Mouse (Mus musculus): ENCODE measurements at regions not wholly inside any gene's neighbourhood (a gene's known extent, or its start where the extent isn't known, plus 50 kb on each side); places are given as distances from the start of the nearest gene placed in this dataset.

GRCm38 (mm10) chr9:122437464-122437863 lies 86.1 kb downstream of the Abhd5 start:
- H3K27me3 ChIP-seq (ENCODE audit: insufficient read depth, poor library complexity, severe bottlenecking) = no peaks in the 10 kb centered on the region

GRCm38 (mm10) chr9:122446387-122447105 lies 95.1 kb downstream of the Abhd5 start:
- no peaks in the 10 kb centered on the region for H3K27me3 ChIP-seq (ENCODE audit: insufficient read depth, poor library complexity, severe bottlenecking)
- DNase-seq (ENCODE audit: low spot score) = no peak
- H3K4me3 ChIP-seq = no peak overlapping the region
- no peaks in the 10 kb centered on the region for H3K9me3 ChIP-seq
- H3K27ac ChIP-seq = no peak overlapping the region
- no peaks in the 10 kb centered on the region for H3K4me1 ChIP-seq (replicated peaks)
- no peaks in the 10 kb centered on the region for H3K36me3 ChIP-seq
- WGBS = 77% methylated on average over 5 of the region's 5 CpGs

More at GRCm38 (mm10) chr9:122437464-122437863, 86.1 kb downstream of the Abhd5 start:
- no peaks in the 10 kb centered on the region for H3K9me3 ChIP-seq
- no peak overlapping the region for H3K4me3 ChIP-seq
- DNase-seq (ENCODE audit: low spot score) = no peak
- 78% methylated on average over 4 of the region's 4 CpGs for WGBS
- H3K4me1 ChIP-seq (replicated peaks) = no peaks in the 10 kb centered on the region
- H3K36me3 ChIP-seq = no peaks in the 10 kb centered on the region
- no peak overlapping the region for H3K27ac ChIP-seq

DNA sequence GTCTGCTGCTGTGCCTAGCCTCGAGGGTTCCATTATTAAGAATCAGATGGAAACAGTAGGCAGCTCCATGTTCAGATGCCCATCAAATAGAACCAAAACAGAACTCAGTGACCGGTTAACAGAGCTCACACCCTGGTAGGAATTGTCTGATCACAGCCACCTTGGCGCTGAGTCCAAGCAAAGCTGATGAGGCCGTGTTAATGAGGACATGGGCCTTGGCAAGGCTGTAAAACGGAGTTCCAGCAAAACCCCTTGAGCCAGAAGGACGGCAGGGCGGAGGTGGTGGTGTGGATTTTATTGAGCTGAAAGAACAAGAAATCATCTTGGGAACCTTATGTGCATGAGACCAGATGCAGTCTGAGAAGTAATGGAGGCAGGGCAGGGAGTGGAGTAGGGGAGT lies 96.2 kb downstream of the Abhd5 start:
- 91% methylated on average over 7 of the region's 7 CpGs for WGBS
- peaks cover 5% of the 10 kb centered on the region; the same call in 1 of the 2 replicates for H3K4me1 ChIP-seq (replicated peaks)
- H3K27me3 ChIP-seq (ENCODE audit: insufficient read depth, poor library complexity, severe bottlenecking) = no peaks in the 10 kb centered on the region
- DNase-seq (ENCODE audit: low spot score) = no peak
- H3K4me3 ChIP-seq = no peak overlapping the region
- no peaks in the 10 kb centered on the region for H3K9me3 ChIP-seq
- H3K27ac ChIP-seq = no peak overlapping the region
- no peaks in the 10 kb centered on the region for H3K36me3 ChIP-seq

- 83% methylated on average over 4 of the region's 4 CpGs for WGBS
- peaks cover 5% of the 10 kb centered on the region; the same call in 1 of the 2 replicates for H3K4me1 ChIP-seq (replicated peaks)
- H3K36me3 ChIP-seq = no peaks in the 10 kb centered on the region
- no peaks in the 10 kb centered on the region for H3K27me3 ChIP-seq (ENCODE audit: insufficient read depth, poor library complexity, severe bottlenecking)
- no peaks in the 10 kb centered on the region for H3K9me3 ChIP-seq
- no peak overlapping the region for H3K27ac ChIP-seq
- DNase-seq (ENCODE audit: low spot score) = no peak
- no peak overlapping the region for H3K4me3 ChIP-seq
Observed at GRCm38 (mm10) chr9:122448342-122448741, 96.9 kb downstream of the Abhd5 start.

GRCm38 (mm10) chr9:122450524-122450923 lies 99.1 kb downstream of the Abhd5 start:
- Histone ChIP-seq H3K27me3 (ENCODE audit: insufficient read depth, poor library complexity, severe bottlenecking) (no peaks in the 10 kb centered on the region), H3K9me3 (no peaks in the 10 kb centered on the region), H3K27ac (no peak overlapping the region), H3K4me1 (replicated peaks) (peaks cover 5% of the 10 kb centered on the region; the same call in 1 of the 2 replicates), H3K4me3 (no peak overlapping the region), H3K36me3 (no peaks in the 10 kb centered on the region)
- no peak for DNase-seq (ENCODE audit: low spot score)
- 71% methylated on average over 5 of the region's 5 CpGs for WGBS

DNA sequence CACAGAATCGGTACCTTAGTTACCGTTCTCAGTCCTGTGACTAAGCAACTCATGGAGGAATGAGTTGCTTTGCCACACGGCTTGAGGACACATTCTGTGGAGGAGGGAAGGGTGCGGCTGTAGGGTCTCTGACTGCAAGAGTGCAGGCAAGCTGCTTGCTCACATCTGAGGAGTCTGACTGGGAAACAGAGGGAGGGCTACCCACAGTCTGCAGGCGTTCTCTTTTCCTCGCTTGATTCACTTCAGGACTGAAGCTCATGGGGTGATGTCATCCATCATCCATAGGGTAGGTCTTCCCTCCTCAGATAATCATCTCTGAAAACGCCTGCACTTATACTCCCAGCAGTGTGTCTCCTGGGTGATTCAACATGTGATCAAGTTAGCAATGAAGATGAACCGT lies 103.9 kb downstream of the Abhd5 start:
- Histone ChIP-seq H3K27me3 (ENCODE audit: insufficient read depth, poor library complexity, severe bottlenecking) (no peaks in the 10 kb centered on the region), H3K4me1 (replicated peaks) (peaks cover 5% of the 10 kb centered on the region; the same call in 1 of the 2 replicates), H3K4me3 (no peak overlapping the region), H3K9me3 (no peaks in the 10 kb centered on the region), H3K36me3 (no peaks in the 10 kb centered on the region), H3K27ac (no peak overlapping the region)
- no peak for DNase-seq (ENCODE audit: low spot score)
- 77% methylated on average over 8 of the region's 8 CpGs for WGBS

DNA sequence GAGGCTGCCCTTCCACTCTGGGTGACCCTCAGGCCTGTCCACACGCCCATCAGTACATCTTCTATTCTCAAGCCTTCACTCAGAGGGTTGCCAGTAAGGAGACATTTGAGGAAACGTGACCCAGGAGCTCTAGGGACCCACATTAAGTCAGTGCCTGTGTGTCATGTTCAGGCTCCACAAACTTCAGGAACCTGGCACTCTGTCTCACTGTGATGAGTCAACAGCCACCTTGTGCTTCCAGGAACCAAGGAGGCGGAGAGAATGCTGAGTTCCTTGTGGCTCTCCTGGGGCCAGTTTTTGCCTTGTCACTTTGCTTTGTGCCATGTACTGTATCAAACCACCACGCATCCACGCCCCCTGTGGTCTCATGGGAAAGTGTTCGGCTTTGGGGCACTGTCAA lies 104.4 kb downstream of the Abhd5 start:
- no peak overlapping the region for H3K4me3 ChIP-seq
- peaks cover 5% of the 10 kb centered on the region; the same call in 1 of the 2 replicates for H3K4me1 ChIP-seq (replicated peaks)
- no peaks in the 10 kb centered on the region for H3K27me3 ChIP-seq (ENCODE audit: insufficient read depth, poor library complexity, severe bottlenecking)
- no peak for DNase-seq (ENCODE audit: low spot score)
- H3K9me3 ChIP-seq = no peaks in the 10 kb centered on the region
- no peak overlapping the region for H3K27ac ChIP-seq
- H3K36me3 ChIP-seq = no peaks in the 10 kb centered on the region
- 74% methylated on average over 6 of the region's 6 CpGs for WGBS

- Histone ChIP-seq H3K36me3 (no peaks in the 10 kb centered on the region), H3K4me1 (replicated peaks) (no peaks in the 10 kb centered on the region), H3K27ac (no peak overlapping the region), H3K27me3 (ENCODE audit: insufficient read depth, poor library complexity, severe bottlenecking) (no peaks in the 10 kb centered on the region), H3K9me3 (no peaks in the 10 kb centered on the region), H3K4me3 (no peak overlapping the region)
- 90% methylated on average over 6 of the region's 6 CpGs for WGBS
- DNase-seq (ENCODE audit: low spot score) = no peak
Observed at GRCm38 (mm10) chr9:122459491-122459890, 108.1 kb downstream of the Abhd5 start.

DNA sequence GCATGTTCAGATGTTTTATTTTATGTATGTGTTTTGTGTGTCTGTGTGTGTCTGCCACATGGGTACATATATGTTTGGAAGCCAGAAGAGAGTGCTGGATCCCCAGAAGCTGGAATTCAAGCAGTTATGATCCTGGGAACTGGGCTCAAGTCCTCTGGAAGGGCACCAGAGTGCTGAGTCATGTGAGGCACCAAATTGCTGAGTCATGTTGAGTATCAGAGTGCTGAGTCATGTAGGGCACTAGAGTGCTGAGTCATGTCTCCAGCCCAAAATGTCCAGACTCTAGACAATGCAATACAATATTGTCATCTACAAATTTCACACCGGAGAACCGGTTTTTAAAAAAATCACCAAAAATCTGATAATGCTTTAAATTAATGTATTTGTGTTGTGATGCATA lies 120.1 kb downstream of the Abhd5 start:
- no peak for DNase-seq (ENCODE audit: low spot score)
- no peaks in the 10 kb centered on the region for H3K27me3 ChIP-seq (ENCODE audit: insufficient read depth, poor library complexity, severe bottlenecking)
- H3K36me3 ChIP-seq = no peaks in the 10 kb centered on the region
- no peaks in the 10 kb centered on the region for H3K9me3 ChIP-seq
- WGBS = 98% methylated on average over 2 of the region's 2 CpGs
- no peak overlapping the region for H3K4me3 ChIP-seq
- H3K4me1 ChIP-seq (replicated peaks) = 0 out of 2 replicates have a peak, but pooled peaks cover 2% of the 10 kb centered on the region
- H3K27ac ChIP-seq = no peak overlapping the region

DNA sequence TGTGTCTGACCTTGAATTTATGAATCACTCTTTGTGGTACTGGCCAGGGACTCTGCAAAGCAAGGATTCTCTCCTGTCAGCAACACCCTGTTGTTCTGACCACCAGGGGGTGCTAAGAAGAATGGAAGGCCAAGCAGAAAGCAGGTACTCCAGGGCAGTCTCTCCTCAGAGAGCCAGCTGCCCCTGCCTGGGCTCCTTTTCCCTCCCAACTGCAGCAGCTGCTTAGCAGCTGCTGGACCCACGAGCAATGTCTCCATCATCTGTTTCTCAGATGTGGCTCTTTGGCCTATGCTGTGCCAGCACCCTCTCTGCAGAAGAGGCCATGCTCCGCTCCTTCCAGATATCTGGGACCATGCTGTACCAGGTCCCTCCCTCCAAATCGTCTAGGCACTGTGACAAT lies 124.9 kb downstream of the Abhd5 start:
- H3K36me3 ChIP-seq = no peaks in the 10 kb centered on the region
- H3K27ac ChIP-seq = no peak overlapping the region
- no peak overlapping the region for H3K4me3 ChIP-seq
- 0 out of 2 replicates have a peak, but pooled peaks cover 2% of the 10 kb centered on the region for H3K4me1 ChIP-seq (replicated peaks)
- DNase-seq (ENCODE audit: low spot score) = peak; percentile 49
- no peaks in the 10 kb centered on the region for H3K9me3 ChIP-seq
- no peaks in the 10 kb centered on the region for H3K27me3 ChIP-seq (ENCODE audit: insufficient read depth, poor library complexity, severe bottlenecking)
- 59% methylated on average over 3 of the region's 3 CpGs for WGBS

GRCm38 (mm10) chr9:122487001-122487400 lies 135.6 kb downstream of the Abhd5 start:
- Histone ChIP-seq H3K9me3 (no peaks in the 10 kb centered on the region), H3K27ac (no peak overlapping the region), H3K4me1 (replicated peaks) (no peaks in the 10 kb centered on the region), H3K36me3 (no peaks in the 10 kb centered on the region), H3K27me3 (ENCODE audit: insufficient read depth, poor library complexity, severe bottlenecking) (no peaks in the 10 kb centered on the region), H3K4me3 (no peak overlapping the region)
- WGBS = 91% methylated on average over 5 of the region's 5 CpGs
- no peak for DNase-seq (ENCODE audit: low spot score)

- no peak for DNase-seq (ENCODE audit: low spot score)
- Histone ChIP-seq H3K4me1 (replicated peaks) (no peaks in the 10 kb centered on the region), H3K9me3 (no peaks in the 10 kb centered on the region), H3K27me3 (ENCODE audit: insufficient read depth, poor library complexity, severe bottlenecking) (no peaks in the 10 kb centered on the region), H3K36me3 (no peaks in the 10 kb centered on the region), H3K27ac (no peak overlapping the region), H3K4me3 (no peak overlapping the region)
- WGBS = 82% methylated on average over 9 of the region's 9 CpGs
Observed at GRCm38 (mm10) chr9:122494691-122495090, 143.3 kb downstream of the Abhd5 start.

- Histone ChIP-seq H3K4me1 (replicated peaks) (peaks cover 12% of the 10 kb centered on the region), H3K4me3 (no peak overlapping the region), H3K9me3 (no peaks in the 10 kb centered on the region), H3K36me3 (no peaks in the 10 kb centered on the region), H3K27me3 (ENCODE audit: insufficient read depth, poor library complexity, severe bottlenecking) (peaks cover 3% of the 10 kb centered on the region; the same call in 1 of the 2 replicates), H3K27ac (no peak overlapping the region)
- DNase-seq (ENCODE audit: low spot score) = no peak
- 80% methylated on average over 2 of the region's 2 CpGs for WGBS
Observed at GRCm38 (mm10) chr9:122496482-122496985, 145.1 kb downstream of the Abhd5 start.

All from hindbrain, embryonic 10.5 days (tissue).